Comparison of ENCODE assay signal across 9 mouse cellular contexts in the genomic region with DNA sequence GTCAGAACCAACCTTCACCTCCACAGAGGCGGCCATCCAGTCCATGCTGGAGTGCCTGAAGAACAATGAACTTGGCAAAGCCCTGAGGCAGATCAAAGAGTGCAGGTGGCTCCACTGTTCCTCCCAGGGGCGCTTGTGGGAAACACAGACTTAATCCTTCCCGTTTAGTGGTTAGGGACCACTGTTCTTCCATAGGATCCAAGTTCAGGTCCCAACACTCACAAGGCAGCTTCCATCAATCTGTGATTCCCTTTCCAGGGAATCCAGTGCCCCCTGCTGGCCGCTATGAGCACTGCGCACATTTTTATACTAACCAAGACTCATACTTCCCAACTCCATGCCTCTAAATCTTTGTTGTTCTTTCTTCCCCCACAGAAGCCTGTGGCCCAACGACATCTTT. TPM values are rescaled to one million over a fixed set of nuclear protein-coding genes. Genes with fewer than 3 reads are reported as not detected.
DNase-seq lines count a peak whose midpoint lies in the region; ATAC-seq and TF ChIP-seq lines count a peak whose summit lies in the region.
"Had no signal": no experiment of that assay in that cellular context is flagged by ENCODE, and none has a peak within 500 bp of the region (broad histone marks: within the 10 kb centered on the region; RNA-seq: fewer than 3 reads in every experiment).

No protein-coding gene starts in this region.

- WGBS in liver, adult 2 months = 65% methylated on average over 6 of the region's 6 CpGs
- WGBS in liver, embryonic 11.5 days = 38% methylated on average over 6 of the region's 6 CpGs
- WGBS in lung, embryonic 14.5 days = 45% methylated on average over 6 of the region's 6 CpGs

- no peaks in the 10 kb centered on the region for H3K4me1 ChIP-seq in liver, adult 2 months (ENCODE audit: control insufficient read depth, insufficient read depth, low read length)
- no peaks in the 10 kb centered on the region for H3K4me1 ChIP-seq in liver, embryonic 11.5 days (replicated peaks; ENCODE audit: control insufficient read depth, insufficient read depth, low read length)
- H3K4me1 ChIP-seq in lung, embryonic 14.5 days (ENCODE audit: insufficient read depth) = no peaks in the 10 kb centered on the region
- H3K4me1 ChIP-seq: heart, embryonic 13.5 days; megakaryocyte, embryonic 14.5 days had no signal

- no peak overlapping the region for H3K4me3 ChIP-seq in liver, adult 2 months (ENCODE audit: insufficient read depth, low read depth, low read length)
- H3K4me3 ChIP-seq in liver, embryonic 11.5 days (ENCODE audit: low read depth, low read length) = no peak overlapping the region
- no peak overlapping the region for H3K4me3 ChIP-seq in lung, embryonic 14.5 days (ENCODE audit: low read depth, low read length)
- H3K4me3 ChIP-seq: heart, embryonic 13.5 days; megakaryocyte, embryonic 14.5 days had no signal

- peak; percentile 78 for TF ChIP-seq CTCF in liver, adult 2 months (IDR thresholded peaks at IDR 0.05; ENCODE audit: low read depth, low read length)
- TF ChIP-seq CTCF in lung, embryonic 14.5 days (IDR thresholded peaks at IDR 0.05; ENCODE audit: low read depth) = peak; percentile 72

- no peaks in the 10 kb centered on the region for H3K9me3 ChIP-seq in liver, embryonic 11.5 days (ENCODE audit: control insufficient read depth, low read length)
- H3K9me3 ChIP-seq in lung, embryonic 14.5 days (ENCODE audit: low read depth, low read length) = no peaks in the 10 kb centered on the region
- H3K9me3 ChIP-seq: heart, embryonic 13.5 days; megakaryocyte, embryonic 14.5 days had no signal

- H3K4me2 ChIP-seq in liver, embryonic 11.5 days = no peak overlapping the region
- H3K4me2 ChIP-seq in lung, embryonic 14.5 days = no peak overlapping the region
- H3K4me2 ChIP-seq: heart, embryonic 13.5 days had no signal

- no peak overlapping the region for H3K9ac ChIP-seq in liver, adult 2 months (ENCODE audit: low read depth, low read length)
- no peak overlapping the region for H3K9ac ChIP-seq in liver, embryonic 11.5 days (ENCODE audit: low read depth, low read length)
- H3K9ac ChIP-seq in lung, embryonic 14.5 days = no peak overlapping the region
- H3K9ac ChIP-seq: heart, embryonic 13.5 days had no signal

- H3K79me2 ChIP-seq in liver, adult 2 months (ENCODE audit: control insufficient read depth, insufficient read depth, low read length) = no peaks in the 10 kb centered on the region

- H3K27me3 ChIP-seq in liver, adult 2 months (ENCODE audit: control insufficient read depth, insufficient read depth, low read length) = no peaks in the 10 kb centered on the region
- no peaks in the 10 kb centered on the region for H3K27me3 ChIP-seq in liver, embryonic 11.5 days (replicated peaks; ENCODE audit: control insufficient read depth, insufficient read depth, low read length)
- H3K27me3 ChIP-seq in lung, embryonic 14.5 days (ENCODE audit: insufficient read depth, low read length) = no peaks in the 10 kb centered on the region
- H3K27me3 ChIP-seq: heart, embryonic 13.5 days; megakaryocyte, embryonic 14.5 days had no signal

- no peaks in the 10 kb centered on the region for H3K36me3 ChIP-seq in liver, adult 2 months (ENCODE audit: control insufficient read depth, insufficient read depth, low read length)
- no peaks in the 10 kb centered on the region for H3K36me3 ChIP-seq in liver, embryonic 11.5 days (ENCODE audit: control insufficient read depth, insufficient read depth, low read length)
- no peaks in the 10 kb centered on the region for H3K36me3 ChIP-seq in lung, embryonic 14.5 days (ENCODE audit: insufficient read depth)

- DNase-seq in liver, adult 2 months (ENCODE audit: extremely low read depth, low read depth, low spot score) = peak; percentile 10
- DNase-seq in liver, embryonic 11.5 days (ENCODE audit: low spot score) = no peak
- DNase-seq in Muller cell, postnatal 12 days (ENCODE audit: inconsistent ontology term) = peak; percentile 0
- peak; percentile 36 for DNase-seq in brain, adult 2 months (ENCODE audit: low read depth, low spot score)
- DNase-seq in forelimb bud, embryonic 11.5 days (ENCODE audit: low read depth, low spot score) = peak; percentile 20
- peak; percentile 67 for DNase-seq in lung, embryonic 14.5 days
- peak; percentile 33 for DNase-seq in testis, postnatal 14 days (ENCODE audit: low spot score)

- no peak for TF ChIP-seq POLR2A in liver, adult 2 months (IDR thresholded peaks at IDR 0.05; ENCODE audit: extremely low read depth, insufficient read depth, low read length)

- ATAC-seq in liver, embryonic 11.5 days (replicated peaks; ENCODE audit: low FRiP score) = no peak
- no peak for ATAC-seq in lung, embryonic 14.5 days (ENCODE audit: insufficient read depth)

- no peak overlapping the region for H3K27ac ChIP-seq in liver, adult 2 months (replicated peaks; ENCODE audit: insufficient read depth, low read depth, low read length)
- no peak overlapping the region for H3K27ac ChIP-seq in liver, embryonic 11.5 days (ENCODE audit: low read depth, low read length)
- no peak overlapping the region for H3K27ac ChIP-seq in lung, embryonic 14.5 days (ENCODE audit: low read depth)
- H3K27ac ChIP-seq: heart, embryonic 13.5 days had no signal

RNA-seq across cellular contexts. Expression of a gene that starts 22.2 kb away (rescaled TPM):
- total RNA-seq in liver, adult 2 months (2014; rRNA removed) = not detected in 2 replicates
- polyA plus RNA-seq in liver, adult 2 months (2012; rRNA removed) = not detected in 2 replicates
- not detected in 2 replicates for polyA plus RNA-seq in liver, embryonic 11.5 days (2014; fragmentation: Nextera tagmentation; extraction: Ambion mirVana)
- not detected in 2 replicates for polyA plus RNA-seq in lung, embryonic 14.5 days (2014; fragmentation: Nextera tagmentation; extraction: Ambion mirVana)
- polyA plus RNA-seq: heart, embryonic 13.5 days had no signal

RNA-seq across cellular contexts. Expression of a gene that starts 26.6 kb away (rescaled TPM):
- 2.6 and 3.2 TPM in 2 replicates for total RNA-seq in liver, adult 2 months (2014; rRNA removed)
- polyA plus RNA-seq in liver, adult 2 months (2012; rRNA removed) = 0.62 and 0.86 TPM in 2 replicates
- polyA plus RNA-seq in liver, embryonic 11.5 days (2014; fragmentation: Nextera tagmentation; extraction: Ambion mirVana) = 20.5 and 30.0 TPM in 2 replicates
- 32.0 and 34.1 TPM in 2 replicates for polyA plus RNA-seq in lung, embryonic 14.5 days (2014; fragmentation: Nextera tagmentation; extraction: Ambion mirVana)

Comparison
In these comparisons a context has a peak if more than half of its experiments do, and no peak if none do; other contexts are left out.
1. RNA of a gene that starts 26.6 kb away (polyA plus RNA-seq): 32.0 to 34.1 TPM in lung, embryonic 14.5 days and 20.5 to 30.0 TPM in liver, embryonic 11.5 days; 0.62 to 0.86 TPM in liver, adult 2 months; every median in the first group is over 10 times any median in the second.